Mouse (Mus musculus) brain, embryonic 14.5 days (tissue): ENCODE results near the gene Itpr1. TPM values are rescaled to one million over a fixed set of nuclear protein-coding genes. Genes with fewer than 3 reads are reported as not detected.
A peak's percentile ranks its signal among the peaks of the same experiment; 100 is the strongest.

ENCODE experiments used
- DNase-seq: peaks from one replicate; pipeline ENCODE4 v3.0.0-alpha.2; 2011; ENCODE audit warnings: low read depth
- CTCF ChIP-seq: fragments of 200-500 bp; IDR thresholded peaks from 2 replicates; pipeline ENCODE4 v1.5.1; 2012; ENCODE audit warnings: inconsistent platforms, mild to moderate bottlenecking, moderate library complexity, borderline replicate concordance; ENCODE audit not compliant: insufficient read depth, insufficient read length; ENCODE audit errors: extremely low read depth
- POLR2A ChIP-seq: fragments of 200-500 bp; IDR thresholded peaks from 2 replicates; pipeline ENCODE4 v1.6.1; 2012; ENCODE audit warnings: mild to moderate bottlenecking, inconsistent platforms, borderline replicate concordance; ENCODE audit not compliant: poor library complexity, insufficient read depth, insufficient read length, severe bottlenecking; ENCODE audit errors: extremely low read depth
- polyA plus RNA-seq: library from polyadenylated mRNA; depleted of rRNA; stranded (reverse); fragments of >200 nt; gene quantifications from 2 replicates; pipeline ENCODE4 v1.2.3, GENCODE M21; 2012

The Itpr1 gene
- polyA plus RNA-seq, 1 experiment: 9.9 TPM

GRCm38 (mm10) chr6:108493753-108494152 lies 280.9 kb downstream of the Itpr1 start:
- no peak for TF ChIP-seq POLR2A
- TF ChIP-seq CTCF: no peak
- no peak for DNase-seq

- DNase-seq: peak; percentile 77
- TF ChIP-seq POLR2A (no peak), CTCF (no peak)
Measured at GRCm38 (mm10) chr6:108494185-108494804, 281.4 kb downstream of the Itpr1 start.

- no peak for TF ChIP-seq CTCF
- TF ChIP-seq POLR2A: no peak
- no peak for DNase-seq
Measured at GRCm38 (mm10) chr6:108494994-108495393, 282.1 kb downstream of the Itpr1 start.

GRCm38 (mm10) chr6:108498070-108498469 lies 285.2 kb downstream of the Itpr1 start:
- DNase-seq: no peak
- TF ChIP-seq CTCF (no peak), POLR2A (no peak)

GRCm38 (mm10) chr6:108503651-108504050 lies 290.8 kb downstream of the Itpr1 start:
- no peak for DNase-seq
- TF ChIP-seq CTCF: no peak
- no peak for TF ChIP-seq POLR2A

GRCm38 (mm10) chr6:108504717-108505116 lies 291.8 kb downstream of the Itpr1 start:
- no peak for TF ChIP-seq POLR2A
- no peak for TF ChIP-seq CTCF
- no peak for DNase-seq

- no peak for DNase-seq
- TF ChIP-seq CTCF (no peak), POLR2A (no peak)
Measured at GRCm38 (mm10) chr6:108506161-108506560, 293.3 kb downstream of the Itpr1 start.

GRCm38 (mm10) chr6:108507337-108507736 lies 294.4 kb downstream of the Itpr1 start:
- no peak for TF ChIP-seq CTCF
- no peak for TF ChIP-seq POLR2A
- no peak for DNase-seq

- DNase-seq: no peak
- no peak for TF ChIP-seq POLR2A
- TF ChIP-seq CTCF: no peak
Measured at GRCm38 (mm10) chr6:108509320-108509719, 296.4 kb downstream of the Itpr1 start.

GRCm38 (mm10) chr6:108510101-108510500 lies 297.2 kb downstream of the Itpr1 start:
- TF ChIP-seq CTCF: no peak
- TF ChIP-seq POLR2A: no peak
- peak; percentile 37 for DNase-seq

GRCm38 (mm10) chr6:108512097-108512496 lies 299.2 kb downstream of the Itpr1 start:
- TF ChIP-seq CTCF: no peak
- TF ChIP-seq POLR2A: no peak
- no peak for DNase-seq

GRCm38 (mm10) chr6:108512994-108513393 lies 300.1 kb downstream of the Itpr1 start:
- TF ChIP-seq POLR2A (no peak), CTCF (no peak)
- DNase-seq: no peak

- TF ChIP-seq POLR2A: no peak
- TF ChIP-seq CTCF: no peak
- no peak for DNase-seq
Measured at GRCm38 (mm10) chr6:108516248-108516647, 303.4 kb downstream of the Itpr1 start.

GRCm38 (mm10) chr6:108517241-108517981 lies 304.5 kb downstream of the Itpr1 start:
- peak; percentile 76 for DNase-seq
- TF ChIP-seq CTCF: no peak
- no peak for TF ChIP-seq POLR2A
